Mouse (Mus musculus) forebrain, embryonic 11.5 days (tissue): ENCODE measurements at regions not wholly inside any gene's neighbourhood (a gene's known extent, or its start where the extent isn't known, plus 50 kb on each side); places are given as distances from the start of the nearest gene placed in this dataset.

Experiments used
- ATAC-seq: fragments of 200-750 bp; cut with Nextera tagmentation; replicated peaks from 2 replicates; pipeline ENCODE4 v1.8.0; 2017; ENCODE audit warnings: moderate TSS enrichment; ENCODE audit not compliant: low FRiP score
- DNase-seq: peaks from one replicate; pipeline ENCODE4 v3.0.0-alpha.2; 2017; ENCODE audit warnings: low spot score
- H3K27ac ChIP-seq: fragments of 300-500 bp; sonication (generic); 2 replicates; pipeline ENCODE4 v1.5.1; 2014; ENCODE audit warnings: low read depth, low read length
- H3K27me3 ChIP-seq: fragments of 300-500 bp; sonication (generic); 2 replicates; pipeline ENCODE4 v1.6.1; 2014; ENCODE audit warnings: mild to moderate bottlenecking, low read length, mixed read lengths; ENCODE audit not compliant: control insufficient read depth, insufficient read depth
- H3K36me3 ChIP-seq: fragments of 300-500 bp; sonication (generic); 2 replicates; pipeline ENCODE4 v1.6.1; 2014; ENCODE audit warnings: mild to moderate bottlenecking, low read length, moderate library complexity, mixed read lengths; ENCODE audit not compliant: control insufficient read depth, insufficient read depth
- H3K4me1 ChIP-seq: fragments of 300-500 bp; sonication (generic); replicated peaks from 2 replicates; pipeline ENCODE4 v1.6.1; 2014; ENCODE audit warnings: low read length, mixed read lengths; ENCODE audit not compliant: control insufficient read depth, insufficient read depth
- H3K4me2 ChIP-seq: fragments of 300-500 bp; sonication (generic); 2 replicates; pipeline ENCODE4 v1.6.1; 2014; ENCODE audit warnings: low read depth, mild to moderate bottlenecking, low read length, moderate library complexity, mixed read lengths; ENCODE audit not compliant: severe bottlenecking
- H3K4me3 ChIP-seq: fragments of 300-500 bp; sonication (generic); 2 replicates; pipeline ENCODE4 v1.5.1; 2014; ENCODE audit warnings: low read depth, low read length
- H3K9ac ChIP-seq: fragments of 300-500 bp; sonication (generic); 2 replicates; pipeline ENCODE4 v1.6.1; 2014; ENCODE audit warnings: low read length
- H3K9me3 ChIP-seq: fragments of 300-500 bp; sonication (generic); 2 replicates; pipeline ENCODE4 v1.6.1; 2016; ENCODE audit warnings: low read length, mixed read lengths; ENCODE audit not compliant: control insufficient read depth
- WGBS: fragments of 180-500 bp; shearing (Covaris S2); extraction: QIAGEN DNeasy Blood & Tissue Kit; methylation state at CpG from one replicate; pipeline ENCODE4 v1.1.7; 2014; 5-methylcytosine and 5-hydroxymethylcytosine counted together

GRCm38 (mm10) chr1:61298779-61299178 is 321.1 kb downstream of the Icos start:
- Histone ChIP-seq H3K4me3 (no peak overlapping the region), H3K9me3 (no peaks in the 10 kb centered on the region), H3K4me1 (peaks cover 18% of the 10 kb centered on the region), H3K27me3 (peaks cover 25% of the 10 kb centered on the region), H3K9ac (no peak overlapping the region), H3K36me3 (no peaks in the 10 kb centered on the region), H3K27ac (no peak overlapping the region), H3K4me2 (no peak overlapping the region)
- no peak for DNase-seq
- ATAC-seq, result no peak
- WGBS, result 25% methylated on average over 6 of the region's 6 CpGs

GRCm38 (mm10) chr1:61300491-61300890 is 322.8 kb downstream of the Icos start:
- Histone ChIP-seq H3K4me3 (no peak overlapping the region), H3K9ac (no peak overlapping the region), H3K9me3 (no peaks in the 10 kb centered on the region), H3K27ac (peak overlapping the region; percentile 33; the same call in 1 of the 2 replicates), H3K36me3 (no peaks in the 10 kb centered on the region), H3K4me1 (peaks cover 18% of the 10 kb centered on the region), H3K4me2 (peak overlapping the region; percentile 5; the same call in 1 of the 2 replicates), H3K27me3 (peaks cover 35% of the 10 kb centered on the region)
- 32% methylated on average over 4 of the region's 4 CpGs for WGBS
- ATAC-seq (no peak), DNase-seq (no peak)

GRCm38 (mm10) chr1:61301041-61302030 is 323.6 kb downstream of the Icos start:
- no peaks in the 10 kb centered on the region for H3K9me3 ChIP-seq
- no peak overlapping the region for H3K4me3 ChIP-seq
- peak overlapping the region; percentile 33 for H3K4me2 ChIP-seq
- no peak overlapping the region for H3K9ac ChIP-seq
- no peaks in the 10 kb centered on the region for H3K36me3 ChIP-seq
- DNase-seq, result peak; percentile 60
- H3K27me3 ChIP-seq, result peaks cover 43% of the 10 kb centered on the region
- peak overlapping the region; percentile 61 for H3K27ac ChIP-seq
- WGBS, result 15% methylated on average over 24 of the region's 24 CpGs
- ATAC-seq, result peak; percentile 44
- peaks cover 18% of the 10 kb centered on the region for H3K4me1 ChIP-seq

GRCm38 (mm10) chr1:61302570-61303071 is 324.9 kb downstream of the Icos start:
- Histone ChIP-seq H3K9ac (no peak overlapping the region), H3K27ac (peak overlapping the region; percentile 43; the same call in 1 of the 2 replicates), H3K4me2 (no peak overlapping the region; the same call in 1 of the 2 replicates), H3K9me3 (no peaks in the 10 kb centered on the region), H3K4me1 (peaks cover 18% of the 10 kb centered on the region), H3K36me3 (no peaks in the 10 kb centered on the region), H3K4me3 (no peak overlapping the region), H3K27me3 (peaks cover 52% of the 10 kb centered on the region)
- ATAC-seq, result peak; percentile 83
- DNase-seq, result peak; percentile 77
- 15% methylated on average over 8 of the region's 8 CpGs for WGBS

GRCm38 (mm10) chr1:61306296-61306695 is 328.6 kb downstream of the Icos start:
- Histone ChIP-seq H3K4me2 (no peak overlapping the region), H3K27me3 (peaks cover 38% of the 10 kb centered on the region), H3K4me3 (no peak overlapping the region), H3K36me3 (no peaks in the 10 kb centered on the region), H3K27ac (no peak overlapping the region), H3K4me1 (peaks cover 6% of the 10 kb centered on the region), H3K9me3 (no peaks in the 10 kb centered on the region), H3K9ac (no peak overlapping the region)
- no peak for ATAC-seq
- 58% methylated on average over 8 of the region's 8 CpGs for WGBS
- no peak for DNase-seq

GRCm38 (mm10) chr1:61309563-61309962 is 329.1 kb upstream of the Pard3b start:
- peaks cover 33% of the 10 kb centered on the region for H3K27me3 ChIP-seq
- no peak for ATAC-seq
- H3K9me3 ChIP-seq, result no peaks in the 10 kb centered on the region
- no peaks in the 10 kb centered on the region for H3K36me3 ChIP-seq
- no peak overlapping the region for H3K4me3 ChIP-seq
- WGBS, result 96% methylated on average over 1 of the region's 1 CpGs
- DNase-seq, result no peak
- no peaks in the 10 kb centered on the region for H3K4me1 ChIP-seq
- no peak overlapping the region for H3K9ac ChIP-seq
- H3K27ac ChIP-seq, result no peak overlapping the region
- H3K4me2 ChIP-seq, result no peak overlapping the region

GRCm38 (mm10) chr1:61310063-61310760 is 328.4 kb upstream of the Pard3b start:
- H3K9me3 ChIP-seq, result no peaks in the 10 kb centered on the region
- ATAC-seq, result no peak
- peaks cover 26% of the 10 kb centered on the region for H3K27me3 ChIP-seq
- H3K4me1 ChIP-seq, result no peaks in the 10 kb centered on the region
- no peak overlapping the region for H3K27ac ChIP-seq
- no peaks in the 10 kb centered on the region for H3K36me3 ChIP-seq
- no peak overlapping the region for H3K4me2 ChIP-seq
- no peak overlapping the region for H3K4me3 ChIP-seq
- WGBS, result 93% methylated on average over 3 of the region's 3 CpGs
- no peak for DNase-seq
- H3K9ac ChIP-seq, result no peak overlapping the region

GRCm38 (mm10) chr1:61310761-61311090 is 327.9 kb upstream of the Pard3b start:
- H3K4me1 ChIP-seq, result no peaks in the 10 kb centered on the region
- peaks cover 21% of the 10 kb centered on the region for H3K27me3 ChIP-seq
- H3K4me2 ChIP-seq, result no peak overlapping the region
- 82% methylated on average over 2 of the region's 2 CpGs for WGBS
- ATAC-seq (no peak), DNase-seq (no peak)
- no peak overlapping the region for H3K9ac ChIP-seq
- no peak overlapping the region for H3K4me3 ChIP-seq
- no peak overlapping the region for H3K27ac ChIP-seq
- no peaks in the 10 kb centered on the region for H3K36me3 ChIP-seq
- no peaks in the 10 kb centered on the region for H3K9me3 ChIP-seq
